Mouse (Mus musculus): Measurements from ENCODE around the gene 4930467E23Rik. TPM values are rescaled to one million over a fixed set of nuclear protein-coding genes. Genes with fewer than 3 reads are reported as not detected.
"Not testable (repeated sequence)": the region's sequence is repeated elsewhere in the genome, so short reads cannot be mapped to it uniquely, and the experiment has no call there.

4930467E23Rik gene
- polyA plus RNA-seq, 1 experiment from 2014 or later = not detected

- not testable (repeated sequence) for H3K4me1 ChIP-seq (replicated peaks); H3K4me3 ChIP-seq (replicated peaks); DNase-seq; H3K9ac ChIP-seq; H3K9me3 ChIP-seq (replicated peaks); H3K27me3 ChIP-seq; H3K4me2 ChIP-seq; H3K36me3 ChIP-seq; ATAC-seq (ENCODE audit: low read depth); H3K27ac ChIP-seq
- 41% methylated on average over 4 of the region's 4 CpGs for WGBS (ENCODE audit: insufficient replicate concordance)
These were observed 33.6 kb downstream of the 4930467E23Rik start for GRCm38 (mm10) chr8:19762860-19763592.

DNA sequence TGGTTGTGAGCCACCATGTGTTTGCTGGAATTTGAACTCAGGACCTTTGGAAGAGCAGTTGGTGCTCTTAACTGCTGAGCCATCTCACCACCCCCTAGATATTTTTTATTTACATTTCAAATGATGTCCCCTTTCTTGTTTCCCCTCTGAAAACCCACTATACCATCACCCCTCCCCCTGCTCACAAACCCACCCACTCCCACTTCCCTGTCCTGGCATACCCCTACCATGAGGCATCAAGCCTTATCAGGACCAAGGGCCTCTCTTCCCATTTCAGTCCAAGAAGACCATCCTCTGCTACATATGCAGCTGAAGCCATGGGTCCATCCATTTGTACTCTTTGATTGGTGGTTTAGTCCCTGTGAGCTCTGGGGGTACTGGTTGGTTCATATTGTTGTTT is 36.2 kb downstream of the 4930467E23Rik start:
- H3K27ac ChIP-seq; H3K9me3 ChIP-seq (replicated peaks); H3K36me3 ChIP-seq; H3K9ac ChIP-seq; H3K4me1 ChIP-seq (replicated peaks); H3K4me3 ChIP-seq (replicated peaks); H3K27me3 ChIP-seq; DNase-seq; H3K4me2 ChIP-seq; ATAC-seq (ENCODE audit: low read depth): not testable (repeated sequence)

DNA sequence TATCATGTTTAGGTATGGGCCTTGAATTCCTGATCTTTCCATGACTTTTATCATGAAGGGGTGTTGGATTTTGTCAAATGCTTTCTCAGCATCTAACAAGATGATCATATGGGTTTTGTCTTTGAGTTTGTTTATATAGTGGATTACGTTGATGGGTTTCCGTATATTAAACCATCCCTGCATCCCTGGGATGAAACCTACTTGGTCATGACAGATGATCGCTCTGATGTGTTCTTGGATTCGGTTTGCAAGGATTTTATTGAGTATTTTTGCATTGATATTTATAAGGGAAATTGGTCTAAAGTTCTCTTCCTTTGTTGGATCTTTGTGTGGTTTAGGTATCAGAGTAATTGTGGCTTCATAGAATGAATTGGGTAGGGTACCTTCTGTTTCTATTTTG is 44.1 kb downstream of the 4930467E23Rik start:
- not testable (repeated sequence) for H3K9ac ChIP-seq; H3K36me3 ChIP-seq; DNase-seq; H3K27ac ChIP-seq; H3K4me3 ChIP-seq (replicated peaks); H3K4me1 ChIP-seq (replicated peaks); H3K9me3 ChIP-seq (replicated peaks); H3K4me2 ChIP-seq; H3K27me3 ChIP-seq; ATAC-seq (ENCODE audit: low read depth)
- 68% methylated on average over 4 of the region's 4 CpGs for WGBS (ENCODE audit: insufficient replicate concordance)

DNA sequence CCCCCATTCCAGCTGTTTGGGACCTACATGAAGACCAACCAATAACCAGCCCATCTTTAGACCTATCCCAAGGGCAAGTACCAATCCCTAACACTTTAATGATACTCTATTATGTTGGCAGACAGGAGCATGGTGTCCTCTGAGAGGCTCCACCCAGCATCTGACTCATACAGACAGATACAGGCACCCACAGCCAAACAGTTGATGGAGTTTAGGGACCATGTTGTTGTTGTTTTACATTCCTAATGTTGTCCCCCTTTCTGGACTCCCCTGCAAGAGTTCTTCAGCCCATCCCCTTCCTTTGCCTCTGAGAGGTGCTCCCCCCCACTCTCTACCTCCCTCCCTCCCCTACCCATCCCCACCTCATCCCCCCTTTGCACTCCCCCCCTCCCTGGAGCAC is 46.9 kb downstream of the 4930467E23Rik start:
- H3K4me3 ChIP-seq (replicated peaks); ATAC-seq (ENCODE audit: low read depth); H3K9me3 ChIP-seq (replicated peaks); H3K27me3 ChIP-seq; H3K27ac ChIP-seq; DNase-seq; H3K4me2 ChIP-seq; H3K9ac ChIP-seq; H3K4me1 ChIP-seq (replicated peaks); H3K36me3 ChIP-seq: not testable (repeated sequence)

GRCm38 (mm10) chr8:19777500-19777899 is 48.1 kb downstream of the 4930467E23Rik start:
- not testable (repeated sequence) for H3K27ac ChIP-seq; H3K4me3 ChIP-seq (replicated peaks); H3K4me1 ChIP-seq (replicated peaks); H3K9me3 ChIP-seq (replicated peaks); ATAC-seq (ENCODE audit: low read depth); DNase-seq; H3K27me3 ChIP-seq; H3K9ac ChIP-seq; H3K36me3 ChIP-seq; H3K4me2 ChIP-seq
- 32% methylated on average over 2 of the region's 2 CpGs for WGBS (ENCODE audit: insufficient replicate concordance)

DNA sequence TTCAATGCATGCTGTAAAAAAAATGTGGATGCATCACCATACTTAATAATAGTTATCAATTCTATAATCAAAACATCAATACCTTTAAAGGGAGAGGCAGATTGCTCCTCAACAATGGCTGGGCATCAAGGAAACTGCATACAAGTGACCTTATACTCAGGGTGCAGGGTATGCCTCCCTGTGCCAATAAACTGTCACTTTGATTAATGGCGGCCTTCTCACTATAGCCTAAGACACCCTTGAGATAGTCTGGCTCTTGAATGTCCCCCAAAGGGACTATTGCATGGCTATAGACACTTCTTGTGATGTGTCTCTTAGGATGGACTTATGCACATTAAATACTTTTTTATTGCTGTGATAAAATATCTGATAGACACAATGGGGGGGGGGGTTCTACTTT is 48.8 kb downstream of the 4930467E23Rik start:
- not testable (repeated sequence) for H3K9ac ChIP-seq; H3K9me3 ChIP-seq (replicated peaks); H3K27ac ChIP-seq; ATAC-seq (ENCODE audit: low read depth); H3K4me1 ChIP-seq (replicated peaks); H3K27me3 ChIP-seq; H3K4me2 ChIP-seq; H3K4me3 ChIP-seq (replicated peaks); H3K36me3 ChIP-seq; DNase-seq
- WGBS (ENCODE audit: insufficient replicate concordance) = 40% methylated on average over 1 of the region's 1 CpGs

- H3K9me3 ChIP-seq (replicated peaks); H3K36me3 ChIP-seq; H3K27me3 ChIP-seq; H3K4me2 ChIP-seq; H3K4me1 ChIP-seq (replicated peaks); H3K27ac ChIP-seq; ATAC-seq (ENCODE audit: low read depth); H3K9ac ChIP-seq; H3K4me3 ChIP-seq (replicated peaks); DNase-seq: not testable (repeated sequence)
- WGBS (ENCODE audit: insufficient replicate concordance) = 79% methylated on average over 8 of the region's 8 CpGs
These were observed 49.5 kb downstream of the 4930467E23Rik start for GRCm38 (mm10) chr8:19778891-19779290.

DNA sequence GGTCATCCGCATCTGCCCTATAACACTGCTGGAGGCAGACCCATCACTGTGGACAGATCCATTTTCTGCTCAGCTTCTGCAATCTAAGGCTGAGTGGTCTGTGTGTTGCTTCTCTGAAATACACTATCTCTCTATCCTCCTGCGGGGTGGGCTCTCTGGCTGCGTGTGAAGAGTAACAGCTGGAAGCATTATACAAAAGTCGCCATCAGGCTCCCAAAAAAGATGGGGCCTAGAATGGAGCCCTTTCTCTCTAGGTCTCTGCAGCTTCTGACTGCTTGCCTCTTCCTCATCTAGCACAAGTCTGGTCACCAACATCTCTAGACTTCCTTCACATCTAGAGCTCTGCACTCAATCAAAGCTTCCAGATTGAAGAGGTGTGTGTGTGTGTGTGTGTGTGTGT is 50.8 kb downstream of the 4930467E23Rik start:
- not testable (repeated sequence) for ATAC-seq (ENCODE audit: low read depth); H3K4me3 ChIP-seq (replicated peaks); H3K36me3 ChIP-seq; H3K27ac ChIP-seq; H3K27me3 ChIP-seq; H3K4me1 ChIP-seq (replicated peaks); H3K4me2 ChIP-seq; H3K9me3 ChIP-seq (replicated peaks); DNase-seq; H3K9ac ChIP-seq
- 75% methylated on average over 4 of the region's 4 CpGs for WGBS (ENCODE audit: insufficient replicate concordance)

DNA sequence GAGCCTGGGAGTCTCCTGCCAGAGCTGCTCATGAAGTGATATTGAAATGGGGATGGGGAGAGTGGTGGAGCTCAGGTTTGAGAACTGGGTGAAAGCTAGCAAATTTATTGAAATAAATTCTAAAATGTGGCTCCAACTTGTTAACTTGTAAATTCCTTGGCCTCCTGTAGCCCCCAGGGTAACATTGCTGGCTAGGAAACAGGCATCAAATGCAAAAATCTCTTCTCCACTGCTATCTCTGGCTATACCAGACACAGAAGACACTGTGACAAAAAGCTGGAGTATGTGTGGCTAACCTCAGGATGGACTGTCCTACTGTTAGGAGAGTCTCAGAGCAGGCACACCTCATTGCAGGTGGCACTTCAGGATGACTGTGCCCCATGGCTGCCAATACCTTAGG is 51.3 kb downstream of the 4930467E23Rik start:
- H3K4me3 ChIP-seq (replicated peaks); H3K4me2 ChIP-seq; DNase-seq; ATAC-seq (ENCODE audit: low read depth); H3K9ac ChIP-seq; H3K36me3 ChIP-seq; H3K27ac ChIP-seq; H3K9me3 ChIP-seq (replicated peaks); H3K4me1 ChIP-seq (replicated peaks); H3K27me3 ChIP-seq: not testable (repeated sequence)

DNA sequence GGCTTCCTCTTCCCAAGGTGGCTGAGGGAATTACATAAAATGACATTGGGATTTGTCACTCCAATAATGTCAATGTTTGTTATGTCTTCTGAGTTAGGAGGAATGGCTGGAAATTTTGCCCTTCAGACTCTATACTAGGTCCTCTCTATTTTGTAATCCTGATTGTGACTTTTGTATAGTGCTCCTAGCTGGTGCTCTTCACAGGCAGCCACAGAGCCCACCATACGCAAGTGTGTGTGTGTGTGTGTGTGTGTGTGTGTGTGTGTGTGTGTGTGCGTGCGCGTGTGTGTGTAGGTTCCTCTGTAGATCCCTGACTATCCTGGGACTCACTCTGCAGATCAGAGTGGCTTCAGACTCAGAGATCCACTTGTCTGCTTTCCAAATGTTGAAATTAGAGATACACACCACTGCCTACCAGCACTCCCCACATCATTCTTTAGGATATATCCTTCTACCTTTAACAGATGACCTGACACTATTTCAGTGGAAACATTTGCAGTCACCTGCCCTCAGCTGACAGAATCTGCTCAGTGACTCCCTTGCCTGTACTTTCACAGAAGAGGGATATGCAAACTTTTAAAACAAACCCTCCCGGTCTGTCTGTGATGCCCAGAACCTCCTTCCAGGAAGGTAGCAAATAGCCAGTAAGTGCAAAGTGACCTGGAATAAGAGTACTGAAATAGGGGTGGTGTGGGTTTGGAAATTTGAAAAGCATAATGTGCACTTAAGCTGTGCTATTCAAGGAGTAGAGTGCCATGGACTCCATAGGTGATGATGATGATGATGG is 52.1 kb downstream of the 4930467E23Rik start:
- H3K36me3 ChIP-seq; H3K27me3 ChIP-seq; ATAC-seq (ENCODE audit: low read depth); H3K4me1 ChIP-seq (replicated peaks); H3K9ac ChIP-seq; H3K9me3 ChIP-seq (replicated peaks); H3K4me3 ChIP-seq (replicated peaks); H3K4me2 ChIP-seq; H3K27ac ChIP-seq; DNase-seq: not testable (repeated sequence)
- 84% methylated on average over 5 of the region's 5 CpGs for WGBS (ENCODE audit: insufficient replicate concordance)

GRCm38 (mm10) chr8:19782736-19783135 is 53.4 kb downstream of the 4930467E23Rik start:
- WGBS (ENCODE audit: insufficient replicate concordance) = 59% methylated on average over 3 of the region's 3 CpGs
- H3K9ac ChIP-seq; H3K4me1 ChIP-seq (replicated peaks); H3K4me2 ChIP-seq; H3K27ac ChIP-seq; ATAC-seq (ENCODE audit: low read depth); H3K27me3 ChIP-seq; H3K4me3 ChIP-seq (replicated peaks); H3K36me3 ChIP-seq; H3K9me3 ChIP-seq (replicated peaks); DNase-seq: not testable (repeated sequence)

DNA sequence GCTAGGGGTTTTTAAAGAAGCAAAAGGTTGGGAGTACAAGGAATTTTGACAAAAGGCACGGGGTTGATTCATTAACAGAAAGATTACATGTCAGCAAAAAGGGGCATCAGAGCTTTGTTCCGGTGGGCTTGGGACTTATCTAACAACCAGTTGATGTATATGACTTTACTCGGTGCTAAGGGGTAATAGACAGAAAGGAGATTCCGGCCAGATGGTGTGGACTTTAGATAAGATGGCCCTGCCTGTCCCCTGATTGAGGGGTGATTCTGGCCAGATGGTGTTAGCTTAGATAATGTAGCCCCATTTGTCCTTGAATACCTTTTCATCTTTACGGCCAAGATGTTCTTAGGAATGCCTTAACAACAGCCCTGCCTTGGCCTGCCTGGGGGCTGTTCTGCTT is 54.5 kb downstream of the 4930467E23Rik start:
- H3K36me3 ChIP-seq; H3K4me3 ChIP-seq (replicated peaks); H3K27ac ChIP-seq; H3K4me2 ChIP-seq; DNase-seq; H3K4me1 ChIP-seq (replicated peaks); ATAC-seq (ENCODE audit: low read depth); H3K9ac ChIP-seq; H3K27me3 ChIP-seq; H3K9me3 ChIP-seq (replicated peaks): not testable (repeated sequence)
- 71% methylated on average over 2 of the region's 5 CpGs for WGBS (ENCODE audit: insufficient replicate concordance)
